Mouse (Mus musculus): Measurements from ENCODE around the gene Gp5.

DNA sequence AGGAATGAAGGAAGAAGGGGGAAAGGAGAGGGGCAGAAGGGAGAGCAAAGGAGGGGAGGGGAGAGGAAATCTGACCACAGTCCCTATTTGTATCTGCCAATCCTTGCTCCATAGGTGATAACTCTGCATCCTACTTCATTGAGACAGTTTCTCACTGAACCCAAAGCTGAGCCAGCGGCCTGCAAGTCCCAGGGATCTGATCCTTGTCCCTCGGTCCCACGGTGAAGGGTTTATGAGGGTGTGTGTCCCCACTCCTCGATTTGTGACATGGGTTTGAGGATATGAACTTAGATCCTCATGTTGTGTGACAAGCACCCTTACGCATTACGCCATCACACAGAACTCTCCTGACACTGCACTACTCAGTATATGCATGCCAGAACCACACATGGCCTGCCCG, 15.5 kb downstream of the Gp5 start:
- no peak for TF ChIP-seq CTCF (IDR thresholded peaks at IDR 0.05)
- TF ChIP-seq EP300 (IDR thresholded peaks at IDR 0.05) = no peak

All from lung, postnatal 0 days (tissue).